ENCODE assay signal across 23 mouse cellular contexts in genomic region chr19:48821283-48821715, GRCm38 (mm10).
DNase-seq lines count a peak whose midpoint lies in the region; ATAC-seq and TF ChIP-seq lines count a peak whose summit lies in the region.
"Had no signal": no experiment of that assay in that cellular context is flagged by ENCODE, and none has a peak within 500 bp of the region (broad histone marks: within the 10 kb centered on the region; RNA-seq: fewer than 3 reads in every experiment).

No protein-coding gene starts in this region.

- no peaks in the 10 kb centered on the region for H3K79me2 ChIP-seq in myocyte (ENCODE audit: control insufficient read depth, insufficient read depth)

- H3K4me2 ChIP-seq in kidney, embryonic 14.5 days (replicated peaks; ENCODE audit: low read depth, low read length) = no peak overlapping the region
- H3K4me2 ChIP-seq in myocyte (ENCODE audit: low read depth) = peak overlapping the region; percentile 51
- H3K4me2 ChIP-seq: embryonic facial prominence, embryonic 12.5 days; embryonic facial prominence, embryonic 15.5 days; heart, embryonic 11.5 days; hindbrain, embryonic 12.5 days; hindbrain, embryonic 15.5 days had no signal

- no peak overlapping the region for H3K4me3 ChIP-seq in kidney, embryonic 14.5 days (ENCODE audit: low read length)
- no peak overlapping the region for H3K4me3 ChIP-seq in kidney, adult 2 months (ENCODE audit: insufficient read depth, low read depth, low read length)
- H3K4me3 ChIP-seq in myocyte = no peak overlapping the region
- no peak overlapping the region for H3K4me3 ChIP-seq in heart, embryonic 10.5 days
- H3K4me3 ChIP-seq: embryonic facial prominence, embryonic 12.5 days; embryonic facial prominence, embryonic 15.5 days; heart, adult 2 months; hindbrain, embryonic 12.5 days; hindbrain, embryonic 15.5 days had no signal

- WGBS in kidney, embryonic 14.5 days = 35% methylated on average over 3 of the region's 3 CpGs
- 73% methylated on average over 3 of the region's 3 CpGs for WGBS in kidney, adult 2 months
- 82% methylated on average over 3 of the region's 3 CpGs for WGBS in heart, embryonic 10.5 days

- ATAC-seq in kidney, embryonic 14.5 days (ENCODE audit: low FRiP score, low TSS enrichment) = peak; percentile 81
- ATAC-seq: CD4-positive, CD25-positive, alpha-beta regulatory T cell, adult 4 months; forebrain, embryonic 14.5 days had no signal

- no peaks in the 10 kb centered on the region for H3K27me3 ChIP-seq in kidney, embryonic 14.5 days (ENCODE audit: control insufficient read depth, insufficient read depth, low read length)
- no peaks in the 10 kb centered on the region for H3K27me3 ChIP-seq in kidney, adult 2 months (replicated peaks; ENCODE audit: control insufficient read depth, insufficient read depth, low read length)
- H3K27me3 ChIP-seq in myocyte (ENCODE audit: control insufficient read depth, insufficient read depth, insufficient read length) = no peaks in the 10 kb centered on the region
- H3K27me3 ChIP-seq in heart, embryonic 10.5 days (ENCODE audit: insufficient read depth, poor library complexity, severe bottlenecking) = no peaks in the 10 kb centered on the region
- H3K27me3 ChIP-seq: embryonic facial prominence, embryonic 12.5 days; embryonic facial prominence, embryonic 15.5 days; hindbrain, embryonic 12.5 days; hindbrain, embryonic 15.5 days had no signal

- TF ChIP-seq CTCF in kidney, adult 2 months (conservative IDR thresholded peaks at IDR 0.05; ENCODE audit: insufficient read depth, insufficient read length, low read depth, low read length) = no peak

- H3K9me3 ChIP-seq in kidney, embryonic 14.5 days (ENCODE audit: control insufficient read depth, low read length) = no peaks in the 10 kb centered on the region
- H3K9me3 ChIP-seq in heart, embryonic 10.5 days = no peaks in the 10 kb centered on the region
- H3K9me3 ChIP-seq: embryonic facial prominence, embryonic 12.5 days; embryonic facial prominence, embryonic 15.5 days; hindbrain, embryonic 12.5 days had no signal

- no peaks in the 10 kb centered on the region for H3K4me1 ChIP-seq in kidney, embryonic 14.5 days (ENCODE audit: control insufficient read depth, insufficient read depth, low read length)
- no peaks in the 10 kb centered on the region for H3K4me1 ChIP-seq in kidney, adult 2 months (ENCODE audit: control insufficient read depth, insufficient read depth, low read length)
- no peaks in the 10 kb centered on the region for H3K4me1 ChIP-seq in heart, embryonic 10.5 days
- H3K4me1 ChIP-seq: embryonic facial prominence, embryonic 12.5 days; embryonic facial prominence, embryonic 15.5 days; hindbrain, embryonic 15.5 days had no signal

- H3K36me3 ChIP-seq in kidney, embryonic 14.5 days (ENCODE audit: control insufficient read depth, insufficient read depth, low read length) = no peaks in the 10 kb centered on the region
- H3K36me3 ChIP-seq in kidney, adult 2 months (ENCODE audit: control insufficient read depth, insufficient read depth, low read length) = no peaks in the 10 kb centered on the region
- H3K36me3 ChIP-seq in myocyte (ENCODE audit: control insufficient read depth, insufficient read depth) = no peaks in the 10 kb centered on the region
- no peaks in the 10 kb centered on the region for H3K36me3 ChIP-seq in heart, embryonic 10.5 days
- H3K36me3 ChIP-seq: embryonic facial prominence, embryonic 12.5 days; embryonic facial prominence, embryonic 15.5 days; hindbrain, embryonic 12.5 days; hindbrain, embryonic 15.5 days had no signal

- no peak for TF ChIP-seq POLR2A in kidney, adult 2 months (IDR thresholded peaks at IDR 0.05; ENCODE audit: low read depth, low read length)
- no peak for TF ChIP-seq POLR2A in myocyte (IDR thresholded peaks at IDR 0.05; ENCODE audit: insufficient read length, low read depth)

- H3K9ac ChIP-seq in kidney, embryonic 14.5 days (ENCODE audit: low read depth, low read length) = no peak overlapping the region
- H3K9ac ChIP-seq: embryonic facial prominence, embryonic 12.5 days; embryonic facial prominence, embryonic 15.5 days; forebrain, postnatal 0 days; hindbrain, embryonic 12.5 days; hindbrain, embryonic 15.5 days had no signal

- no peak overlapping the region for H3K27ac ChIP-seq in kidney, embryonic 14.5 days (ENCODE audit: low read depth, low read length)
- H3K27ac ChIP-seq in kidney, adult 2 months (ENCODE audit: insufficient read depth, low read depth, low read length) = no peak overlapping the region
- H3K27ac ChIP-seq in heart, embryonic 10.5 days = no peak overlapping the region
- H3K27ac ChIP-seq: embryonic facial prominence, embryonic 12.5 days; embryonic facial prominence, embryonic 15.5 days; heart, adult 2 months; hindbrain, embryonic 12.5 days; hindbrain, embryonic 15.5 days had no signal

- no peak overlapping the region for H3ac ChIP-seq in myocyte (ENCODE audit: control insufficient read depth, insufficient read length)

- DNase-seq in kidney, adult 2 months = no peak
- peak; percentile 17 for DNase-seq in right cerebral cortex, adult 18-20 months
- no peak for DNase-seq in right cerebral cortex, postnatal 36 days (ENCODE audit: low spot score in 2 of 2)
- no peak for DNase-seq in heart, embryonic 10.5 days (ENCODE audit: low spot score)
- DNase-seq: adrenal gland, adult 2 months; adrenal gland, postnatal 14 days; cerebellum, adult 11-12 months; cerebellum, adult 8-10 months; cerebellum, postnatal 10 days; cerebellum, postnatal 36 days; gastrocnemius, postnatal 10 days; gastrocnemius, postnatal 36 days; heart, adult 2 months had no signal

TF ChIP-seq in myocyte, 11 proteins besides CTCF, POLR2A, EP300 and RAD21:
- TF ChIP-seq SRF (IDR thresholded peaks at IDR 0.05; ENCODE audit: control insufficient read depth, insufficient read length, low read depth) (no peak), MAX (IDR thresholded peaks at IDR 0.05; ENCODE audit: low read depth) (no peak), MYOG (IDR thresholded peaks at IDR 0.05; ENCODE audit: control insufficient read depth in 1 of 3, insufficient read depth in 1 of 3, insufficient read length in 2 of 3, low read depth in 2 of 3) (no peak), E2F4 (IDR thresholded peaks at IDR 0.05; ENCODE audit: insufficient read depth) (no peak), REST (IDR thresholded peaks at IDR 0.05; ENCODE audit: insufficient read depth, insufficient read length) (no peak), USF1 (IDR thresholded peaks at IDR 0.05; ENCODE audit: low read depth) (no peak), CEBPB (IDR thresholded peaks at IDR 0.05; ENCODE audit: insufficient read depth, poor library complexity, severe bottlenecking) (no peak), POLR2AphosphoS2 (IDR thresholded peaks at IDR 0.05; ENCODE audit: insufficient read length, low read depth) (no peak), TCF3 (IDR thresholded peaks at IDR 0.05; ENCODE audit: insufficient read length, low read depth) (no peak), TCF12 (IDR thresholded peaks at IDR 0.05; ENCODE audit: insufficient read depth, poor library complexity, severe bottlenecking) (no peak), MYOD1 (IDR thresholded peaks at IDR 0.05; ENCODE audit: control insufficient read depth in 1 of 3, insufficient read length in 2 of 3, low read depth in 2 of 3) (no peak)
TF ChIP-seq in myocyte: peak in this region for 0.
